Mouse (Mus musculus) midbrain, embryonic 12.5 days (tissue): ENCODE data around the gene Foxe3. TPM values are rescaled to one million over a fixed set of nuclear protein-coding genes. Genes with fewer than 3 reads are reported as not detected.

Source experiments
- ATAC-seq: fragments of 200-750 bp; cut with Nextera tagmentation; 2 replicates; pipeline ENCODE4 v1.8.0; 2017; ENCODE audit warnings: low read depth, moderate TSS enrichment, moderate library complexity; ENCODE audit not compliant: low FRiP score
- H3K27ac ChIP-seq: fragments of 300-500 bp; sonication (generic); replicated peaks from 2 replicates; pipeline ENCODE4 v1.5.1; 2016; ENCODE audit warnings: mild to moderate bottlenecking
- H3K27me3 ChIP-seq: fragments of 300-500 bp; sonication (generic); 2 replicates; pipeline ENCODE4 v1.6.1; 2016; ENCODE audit warnings: mild to moderate bottlenecking
- H3K36me3 ChIP-seq: fragments of 300-500 bp; sonication (generic); 2 replicates; pipeline ENCODE4 v1.6.1; 2016
- H3K4me1 ChIP-seq: fragments of 300-500 bp; sonication (generic); 2 replicates; pipeline ENCODE4 v1.6.1; 2016
- H3K4me2 ChIP-seq: fragments of 300-500 bp; sonication (generic); replicated peaks from 2 replicates; pipeline ENCODE4 v1.6.1; 2016; ENCODE audit warnings: mild to moderate bottlenecking, moderate library complexity
- H3K4me3 ChIP-seq: fragments of 300-500 bp; sonication (generic); 2 replicates; pipeline ENCODE4 v1.5.1; 2016; ENCODE audit warnings: mild to moderate bottlenecking
- H3K9ac ChIP-seq: fragments of 300-500 bp; sonication (generic); replicated peaks from 2 replicates; pipeline ENCODE4 v1.6.1; 2016; ENCODE audit warnings: mild to moderate bottlenecking, moderate library complexity
- H3K9me3 ChIP-seq: fragments of 300-500 bp; sonication (generic); 2 replicates; pipeline ENCODE4 v1.6.1; 2016; ENCODE audit warnings: mild to moderate bottlenecking
- WGBS: fragments of 180-500 bp; shearing (Covaris S2); methylation state at CpG from one replicate; pipeline ENCODE4 v1.1.7; 2016; 5-methylcytosine and 5-hydroxymethylcytosine counted together
- polyA plus RNA-seq: library from polyadenylated mRNA; unstranded; fragments of >200 nt; fragmentation: Nextera tagmentation; extraction: Ambion mirVana; gene quantifications from 2 replicates; pipeline ENCODE4 v1.2.1, GENCODE M21; 2016

Foxe3 gene
- polyA plus RNA-seq, 1 experiment from 2014 or later, result 0.42 TPM

DNA sequence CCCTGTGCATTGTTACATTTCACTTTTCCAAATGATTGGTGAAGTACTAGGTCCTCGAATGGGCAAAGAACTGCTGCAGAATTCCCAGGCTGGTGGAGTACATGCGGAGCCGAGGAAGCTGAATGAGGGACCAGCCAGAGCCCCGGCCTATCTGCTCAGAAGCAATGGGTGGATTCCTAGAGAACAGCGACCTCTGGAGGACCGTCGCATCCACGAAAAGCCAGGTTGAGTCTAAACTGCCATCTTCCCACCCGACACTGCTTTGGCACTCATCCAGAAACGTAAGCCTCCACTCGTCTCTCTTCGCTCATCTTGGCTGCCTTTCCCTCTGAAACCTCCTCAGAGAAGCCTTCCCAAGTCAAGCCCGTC, 12.2 kb downstream of the Foxe3 start:
- H3K4me2 ChIP-seq, result no peak overlapping the region
- peak; percentile 24; the same call in 1 of the 2 replicates for ATAC-seq
- H3K9ac ChIP-seq, result no peak overlapping the region
- H3K27me3 ChIP-seq, result peaks cover 90% of the 10 kb centered on the region
- WGBS, result 3% methylated on average over 13 of the region's 13 CpGs
- no peak overlapping the region for H3K4me3 ChIP-seq
- no peaks in the 10 kb centered on the region for H3K36me3 ChIP-seq
- no peak overlapping the region for H3K27ac ChIP-seq
- no peaks in the 10 kb centered on the region for H3K9me3 ChIP-seq
- peaks cover 10% of the 10 kb centered on the region for H3K4me1 ChIP-seq

DNA sequence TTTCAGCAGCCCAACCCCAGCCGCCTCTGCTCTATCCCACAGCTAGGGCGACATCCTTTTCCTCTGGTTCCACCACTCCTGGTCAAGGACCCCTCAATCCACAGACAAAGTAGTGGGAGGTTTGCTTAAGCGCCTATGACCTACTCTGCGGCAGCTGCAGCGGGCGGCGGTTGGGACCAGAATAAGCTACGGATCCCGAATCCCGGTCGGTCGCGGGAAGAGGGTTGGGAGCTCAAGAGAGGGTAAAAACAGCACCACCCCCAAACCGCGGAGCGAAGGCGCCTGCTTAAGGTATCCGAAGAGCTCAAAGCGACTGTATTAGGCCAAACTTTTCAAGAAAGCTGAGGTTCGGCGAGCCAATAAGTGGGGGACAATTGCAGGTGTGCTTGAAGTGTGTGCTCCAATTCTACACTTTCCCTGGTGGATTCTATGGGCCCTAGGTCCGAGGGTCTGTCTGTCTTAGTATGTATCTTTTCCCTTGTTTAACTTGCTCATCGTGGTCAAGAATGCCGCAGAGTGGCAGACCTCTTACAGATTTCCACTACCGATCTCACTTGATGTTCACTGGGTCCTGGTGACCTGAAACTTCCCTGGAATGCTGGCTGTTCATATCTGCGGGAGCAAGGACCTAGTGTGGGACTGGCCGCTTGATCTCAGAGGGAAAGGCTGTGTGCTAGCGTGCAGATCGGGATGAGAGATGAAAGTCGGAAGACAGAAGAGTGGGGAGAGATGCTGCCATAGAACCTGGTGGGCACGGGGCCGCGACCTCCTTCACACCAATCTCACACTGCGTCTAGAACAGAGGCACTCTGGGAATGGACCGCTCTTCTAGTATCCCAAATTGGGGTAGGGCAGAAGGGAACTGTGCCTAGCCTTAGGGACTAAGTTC, 12.9 kb downstream of the Foxe3 start:
- H3K4me2 ChIP-seq, result no peak overlapping the region
- peaks cover 17% of the 10 kb centered on the region for H3K4me1 ChIP-seq
- H3K36me3 ChIP-seq, result no peaks in the 10 kb centered on the region
- no peaks in the 10 kb centered on the region for H3K9me3 ChIP-seq
- no peak overlapping the region for H3K27ac ChIP-seq
- no peak for ATAC-seq
- H3K27me3 ChIP-seq, result peaks cover 96% of the 10 kb centered on the region
- H3K9ac ChIP-seq, result no peak overlapping the region
- H3K4me3 ChIP-seq, result 0 out of 2 replicates have a peak overlapping the region, but pooled peaks have one; percentile 3
- 3% methylated on average over 35 of the region's 35 CpGs for WGBS

DNA sequence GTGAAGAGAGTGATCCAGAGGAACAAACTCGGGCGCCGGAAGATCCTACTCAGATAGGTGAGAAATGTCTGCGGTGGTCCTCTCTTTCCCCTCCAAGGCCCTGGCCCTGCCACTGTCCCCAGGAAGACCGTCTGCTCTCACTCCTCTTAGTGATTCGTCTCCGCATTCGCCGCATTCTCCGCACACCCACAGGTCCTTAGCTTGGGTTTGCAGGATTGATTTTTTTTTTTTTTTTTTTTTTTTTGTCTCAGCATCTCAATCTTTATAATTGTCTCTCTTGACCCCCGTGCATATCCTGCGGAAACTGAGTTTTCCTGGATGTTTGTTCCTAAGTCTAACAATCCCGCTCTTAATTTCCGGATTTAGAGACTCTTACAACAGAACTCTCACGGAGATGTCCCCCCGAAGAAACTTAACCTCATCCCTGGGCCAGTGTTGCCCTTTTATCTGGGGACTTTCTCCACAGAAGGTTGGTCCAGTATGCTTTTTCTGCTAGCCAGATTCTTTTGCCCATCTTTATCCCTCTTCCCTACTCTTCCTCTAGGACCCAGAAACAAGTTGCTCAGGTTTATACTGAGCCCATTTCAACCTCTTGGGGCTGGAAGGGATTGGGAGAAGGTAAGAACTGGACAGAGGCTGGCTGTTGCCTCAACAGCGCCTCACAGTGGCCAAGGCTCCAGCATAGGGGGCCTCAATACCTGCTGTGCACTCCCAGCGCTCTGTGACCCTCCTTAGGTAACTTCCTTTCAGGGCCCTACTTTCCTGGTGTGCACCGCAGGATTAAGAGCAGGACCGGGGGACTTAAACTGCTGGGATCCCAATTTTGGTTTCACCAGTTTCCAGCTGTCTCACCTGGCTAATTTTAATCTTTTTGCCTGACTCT, 16.0 kb downstream of the Foxe3 start:
- Histone ChIP-seq H3K36me3 (no peaks in the 10 kb centered on the region), H3K9ac (peak overlapping the region; percentile 39; the same call in 1 of the 2 replicates)
- WGBS, result 1% methylated on average over 20 of the region's 20 CpGs

DNA sequence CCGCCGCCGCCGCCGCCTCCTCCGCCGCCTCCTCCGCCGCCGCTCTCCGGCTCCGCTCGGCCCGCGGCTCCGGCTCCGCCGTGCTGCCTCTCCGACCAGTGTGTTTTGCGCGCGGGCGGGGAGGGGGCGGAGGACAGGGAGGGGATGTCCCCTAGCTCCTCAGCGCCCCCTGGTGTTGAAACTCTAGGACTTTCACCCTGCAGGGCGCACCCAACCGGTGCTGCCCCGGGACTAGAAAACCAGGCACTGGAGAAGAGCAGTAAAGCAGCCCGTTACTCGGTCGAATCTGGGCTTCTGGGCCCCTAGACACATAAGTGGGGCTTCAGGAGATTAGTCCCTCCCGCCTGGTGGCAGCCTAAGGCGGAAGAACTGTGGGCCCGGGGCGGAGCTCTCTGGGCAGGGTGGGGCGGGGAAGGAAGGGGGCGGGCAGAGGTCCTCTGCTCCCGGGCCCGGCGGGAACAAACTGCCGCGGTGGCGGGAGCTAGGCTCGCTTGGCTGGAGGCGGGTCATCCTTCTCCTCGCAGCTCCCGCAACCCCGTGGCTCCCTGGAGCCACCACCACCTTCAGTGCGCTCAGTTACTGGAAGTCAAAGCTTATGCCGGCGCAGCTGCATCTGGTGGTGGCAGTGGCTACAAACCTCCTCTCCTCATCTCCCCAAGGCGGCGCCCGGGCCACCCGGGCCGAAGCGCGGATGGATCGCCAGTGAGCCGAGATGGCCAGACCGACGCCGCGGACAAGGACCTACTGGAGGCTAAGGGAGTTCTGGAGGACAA, 16.8 kb downstream of the Foxe3 start, which contains the start of gene Foxd2:
Gene Foxd2, minus strand, starts transcription at position 45 of the 773 bp plus-strand sequence.
- H3K27me3 ChIP-seq, result peaks cover 99% of the 10 kb centered on the region
- WGBS, result under 1% methylated on average over 62 of the region's 64 CpGs
- H3K4me1 ChIP-seq, result peaks cover 26% of the 10 kb centered on the region
- ATAC-seq, result peak; percentile 87
- H3K36me3 ChIP-seq, result no peaks in the 10 kb centered on the region
- H3K4me2 ChIP-seq, result peak within 1 kb of the TSS; percentile 77
- no peaks in the 10 kb centered on the region for H3K9me3 ChIP-seq
- H3K27ac ChIP-seq, result peak within 1 kb of the TSS; percentile 61
- peak within 1 kb of the TSS; percentile 58 for H3K9ac ChIP-seq
- peak within 1 kb of the TSS; percentile 52 for H3K4me3 ChIP-seq

More for the DNA sequence above, 16.0 kb downstream of the Foxe3 start:
- H3K4me3 ChIP-seq, result peak overlapping the region; percentile 52
- no peak for ATAC-seq
- 0 out of 2 replicates have a peak overlapping the region, but pooled peaks have one; percentile 25 for H3K27ac ChIP-seq
- peak overlapping the region; percentile 77 for H3K4me2 ChIP-seq
- H3K27me3 ChIP-seq, result peaks cover 99% of the 10 kb centered on the region
- H3K9me3 ChIP-seq, result no peaks in the 10 kb centered on the region
- H3K4me1 ChIP-seq, result peaks cover 26% of the 10 kb centered on the region

DNA sequence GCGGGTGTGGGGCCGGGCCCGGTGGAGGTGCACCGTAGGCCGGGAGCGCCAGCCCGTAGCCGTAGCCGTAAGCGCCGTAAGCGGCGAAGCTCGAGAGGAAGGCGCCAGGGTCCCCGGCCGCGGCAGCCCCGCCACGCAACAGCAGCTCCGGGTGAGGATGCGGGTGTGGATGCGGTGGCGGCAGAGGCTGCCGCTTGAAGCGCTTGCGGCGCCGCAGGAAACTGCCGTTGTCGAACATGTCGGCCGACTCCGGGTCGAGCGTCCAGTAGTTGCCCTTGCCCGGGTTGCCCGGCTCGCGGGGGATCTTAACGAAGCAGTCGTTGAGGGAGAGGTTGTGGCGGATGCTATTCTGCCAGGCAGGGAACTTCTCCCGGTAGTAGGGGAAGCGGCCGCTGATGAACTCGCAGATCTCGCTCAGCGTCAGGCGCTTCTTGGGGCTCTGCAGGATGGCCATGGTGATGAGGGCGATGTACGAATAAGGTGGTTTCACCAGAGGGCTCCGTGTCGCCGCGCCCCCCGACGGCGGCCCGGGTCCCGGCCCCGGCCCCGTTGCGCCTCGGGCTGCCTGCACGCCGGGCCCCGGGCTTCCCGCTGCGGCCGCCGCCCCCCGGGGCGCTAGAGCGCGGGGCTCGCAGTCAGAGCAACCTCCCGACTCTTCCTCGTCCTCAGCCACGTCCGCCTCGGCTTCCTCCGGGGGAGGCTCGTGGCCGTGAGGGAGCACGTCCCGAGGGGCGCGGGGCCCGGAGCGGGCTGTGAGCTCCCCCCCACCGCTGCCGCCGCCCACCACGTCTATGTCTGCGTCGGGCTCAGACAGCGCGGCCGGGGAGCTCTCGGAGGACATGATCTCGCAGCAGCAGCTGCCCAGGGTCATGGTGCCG, 17.6 kb downstream of the Foxe3 start:
- Histone ChIP-seq H3K4me2 (peak overlapping the region; percentile 77), H3K4me3 (peak overlapping the region; percentile 52), H3K27ac (peak overlapping the region; percentile 61), H3K9ac (peak overlapping the region; percentile 58), H3K27me3 (peaks cover 99% of the 10 kb centered on the region), H3K36me3 (no peaks in the 10 kb centered on the region), H3K9me3 (no peaks in the 10 kb centered on the region), H3K4me1 (peaks cover 26% of the 10 kb centered on the region)
- WGBS, result under 1% methylated on average over 95 of the region's 103 CpGs
- peak; percentile 20; the same call in 1 of the 2 replicates for ATAC-seq

DNA sequence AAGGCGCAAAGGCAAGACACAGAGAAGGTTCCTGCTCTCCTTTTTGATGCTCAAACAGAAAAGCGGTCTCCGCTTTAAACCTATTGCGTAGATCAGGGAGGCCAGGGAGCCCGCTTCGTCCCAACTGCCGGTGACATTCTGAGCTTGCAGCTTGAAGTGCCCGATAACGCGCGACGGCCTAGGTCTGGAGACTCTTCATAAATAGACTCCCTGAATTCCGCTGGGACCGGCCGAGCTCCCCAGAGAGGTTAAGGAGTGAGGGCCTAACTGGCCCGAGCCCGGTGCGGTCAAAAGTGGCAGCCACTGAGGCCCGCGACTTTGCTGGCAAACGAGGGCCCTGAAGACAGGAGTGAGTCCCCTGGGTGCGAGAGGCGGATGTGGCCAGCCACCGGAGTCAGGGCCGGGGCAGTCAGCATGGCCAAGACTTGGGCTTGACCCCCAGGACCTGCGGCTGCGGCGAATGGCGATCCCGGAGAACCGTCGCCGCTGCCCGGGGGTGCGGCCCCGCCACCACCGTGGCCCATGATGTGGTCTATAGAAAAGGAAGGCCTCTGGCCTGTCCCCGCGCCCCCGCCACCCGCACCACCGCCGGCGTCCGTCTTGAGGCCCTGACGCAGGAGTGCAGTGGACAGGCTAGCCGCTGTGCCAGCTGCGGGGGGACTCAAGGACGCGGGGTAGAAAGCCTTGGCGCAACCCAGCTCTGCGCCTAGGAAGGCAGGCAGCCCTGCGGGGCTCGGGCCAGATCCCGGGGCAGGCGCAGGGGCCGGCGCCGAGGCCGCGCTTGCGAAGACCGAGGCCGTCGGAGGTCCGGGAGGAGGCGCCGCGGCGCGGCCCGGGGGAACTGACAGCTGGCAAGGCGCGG, 18.5 kb downstream of the Foxe3 start:
- Histone ChIP-seq H3K4me2 (peak overlapping the region; percentile 77), H3K9me3 (no peaks in the 10 kb centered on the region), H3K4me3 (peak overlapping the region; percentile 52), H3K36me3 (no peaks in the 10 kb centered on the region), H3K4me1 (peaks cover 35% of the 10 kb centered on the region), H3K9ac (peak overlapping the region; percentile 58; the same call in 1 of the 2 replicates), H3K27ac (peak overlapping the region; percentile 61), H3K27me3 (peaks cover 99% of the 10 kb centered on the region)
- no peak for ATAC-seq
- WGBS, result 1% methylated on average over 73 of the region's 74 CpGs

DNA sequence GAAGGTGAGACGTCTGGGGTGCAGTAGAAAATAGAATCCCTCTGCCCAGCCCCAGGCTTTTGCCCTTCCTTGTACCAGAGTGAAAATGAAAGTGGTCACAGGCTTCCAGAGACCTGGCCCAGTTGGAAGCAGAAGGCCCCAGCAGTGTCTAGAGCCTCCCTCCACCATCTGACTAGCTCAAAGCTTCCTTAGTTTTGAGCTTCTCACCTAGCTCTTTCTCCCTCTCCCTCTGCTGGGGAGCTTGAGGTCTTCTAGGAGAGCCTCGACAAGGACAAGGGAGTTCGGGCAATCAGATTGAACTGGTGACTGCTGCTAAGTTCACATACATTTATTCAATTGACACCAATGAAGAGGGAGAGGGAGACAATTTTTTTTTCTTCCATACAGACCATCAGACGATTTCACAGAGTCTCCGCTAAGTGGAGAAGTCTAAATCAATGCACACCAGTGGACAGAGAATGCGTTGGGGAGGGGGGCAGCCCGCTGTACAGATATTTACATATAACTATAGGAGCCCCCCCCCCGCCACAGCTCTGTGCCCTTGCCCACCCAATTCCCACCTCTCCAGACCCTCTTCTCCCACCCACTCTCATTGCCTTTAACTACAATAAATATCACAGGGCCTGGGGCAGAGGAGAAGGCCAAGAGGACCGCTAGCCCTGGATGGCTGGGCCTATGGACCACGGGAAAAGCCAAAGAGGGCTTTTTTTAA, 19.7 kb downstream of the Foxe3 start:
- 2% methylated on average over 10 of the region's 10 CpGs for WGBS
- Histone ChIP-seq H3K27me3 (peaks cover 100% of the 10 kb centered on the region), H3K4me1 (peaks cover 46% of the 10 kb centered on the region)

DNA sequence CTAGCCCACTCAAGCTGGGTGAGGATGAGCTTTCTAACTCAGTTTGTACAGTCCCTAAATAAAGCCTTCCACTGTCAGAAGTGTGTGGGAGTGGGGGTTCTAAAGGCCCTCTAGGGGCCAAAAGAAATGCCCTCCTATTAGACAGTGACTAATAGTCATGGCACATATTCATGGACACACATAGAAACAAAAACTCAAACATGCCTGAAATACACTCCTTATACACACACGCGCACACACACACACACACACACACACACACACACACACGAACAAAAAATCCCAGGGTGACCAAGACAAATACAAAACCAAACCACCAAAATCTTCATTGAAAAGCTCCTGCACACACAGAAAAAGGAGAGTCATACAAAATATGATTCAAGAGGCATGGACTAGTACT, 20.3 kb downstream of the Foxe3 start:
- WGBS, result 48% methylated on average over 3 of the region's 3 CpGs
- Histone ChIP-seq H3K9ac (no peak overlapping the region), H3K9me3 (no peaks in the 10 kb centered on the region), H3K4me3 (peak overlapping the region; percentile 52; the same call in 1 of the 2 replicates), H3K36me3 (no peaks in the 10 kb centered on the region), H3K27ac (no peak overlapping the region), H3K27me3 (peaks cover 100% of the 10 kb centered on the region), H3K4me2 (no peak overlapping the region), H3K4me1 (peaks cover 49% of the 10 kb centered on the region)
- no peak for ATAC-seq

More for the DNA sequence above, 19.7 kb downstream of the Foxe3 start:
- H3K9ac ChIP-seq, result no peak overlapping the region
- no peaks in the 10 kb centered on the region for H3K9me3 ChIP-seq
- ATAC-seq, result no peak
- no peaks in the 10 kb centered on the region for H3K36me3 ChIP-seq
- no peak overlapping the region for H3K27ac ChIP-seq
- H3K4me3 ChIP-seq, result peak overlapping the region; percentile 52
- 0 out of 2 replicates have a peak overlapping the region, but pooled peaks have one; percentile 19 for H3K4me2 ChIP-seq

DNA sequence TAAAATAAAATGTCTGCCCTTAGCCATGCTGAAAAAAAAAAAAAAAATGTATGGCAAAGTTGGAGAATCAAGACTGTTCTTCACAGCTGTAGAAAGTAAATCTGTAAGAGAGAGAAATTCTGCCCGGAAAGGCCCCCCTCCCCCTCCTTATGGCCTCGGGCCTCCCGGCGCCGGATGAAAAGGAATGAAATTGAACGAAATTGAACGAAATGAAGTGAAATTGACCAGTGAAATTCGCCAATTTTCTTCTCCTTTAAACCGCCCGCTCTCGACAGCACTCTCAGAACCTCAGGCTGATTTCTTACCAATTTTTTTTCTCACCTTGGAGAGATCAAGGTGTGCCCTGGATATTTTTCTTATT, 22.4 kb downstream of the Foxe3 start:
- H3K4me1 ChIP-seq, result peaks cover 37% of the 10 kb centered on the region
- 2% methylated on average over 11 of the region's 11 CpGs for WGBS
- H3K27ac ChIP-seq, result no peak overlapping the region
- H3K4me2 ChIP-seq, result peak overlapping the region; percentile 49
- no peak for ATAC-seq
- H3K36me3 ChIP-seq, result no peaks in the 10 kb centered on the region
- no peak overlapping the region for H3K4me3 ChIP-seq
- H3K27me3 ChIP-seq, result peaks cover 100% of the 10 kb centered on the region
- no peaks in the 10 kb centered on the region for H3K9me3 ChIP-seq
- no peak overlapping the region for H3K9ac ChIP-seq
